8 mouse cellular contexts compared by ENCODE assay signal in genomic region chr9:68014991-68015396, GRCm38 (mm10).
DNase-seq lines count a peak whose midpoint lies in the region; ATAC-seq and TF ChIP-seq lines count a peak whose summit lies in the region.

No protein-coding gene starts in this region.

- no peak overlapping the region for H3K4me2 ChIP-seq in neural tube, embryonic 15.5 days
- peak overlapping the region; percentile 47 for H3K4me2 ChIP-seq in myocyte (ENCODE audit: low read depth)
- no peak overlapping the region for H3K4me2 ChIP-seq in stomach, postnatal 0 days (replicated peaks; ENCODE audit: low read depth)

- no peak overlapping the region for H3K27ac ChIP-seq in neural tube, embryonic 15.5 days (replicated peaks)
- H3K27ac ChIP-seq in stomach, postnatal 0 days (replicated peaks), result no peak overlapping the region

- no peak overlapping the region for H3K4me3 ChIP-seq in neural tube, embryonic 15.5 days (replicated peaks)
- H3K4me3 ChIP-seq in myocyte, result no peak overlapping the region
- no peak overlapping the region for H3K4me3 ChIP-seq in stomach, postnatal 0 days (ENCODE audit: low read depth, low read length)

- no peak for TF ChIP-seq POLR2A in myocyte (IDR thresholded peaks at IDR 0.05; ENCODE audit: insufficient read length, low read depth)

- peaks cover 3% of the 10 kb centered on the region for H3K27me3 ChIP-seq in neural tube, embryonic 15.5 days (replicated peaks)
- H3K27me3 ChIP-seq in myocyte (ENCODE audit: control insufficient read depth, insufficient read depth, insufficient read length), result peaks cover 11% of the 10 kb centered on the region
- no peaks in the 10 kb centered on the region for H3K27me3 ChIP-seq in stomach, postnatal 0 days (ENCODE audit: control insufficient read depth, insufficient read depth, low read length)

- no peaks in the 10 kb centered on the region for H3K79me2 ChIP-seq in myocyte (ENCODE audit: control insufficient read depth, insufficient read depth)

- DNase-seq in neural tube, embryonic 10.5 days (ENCODE audit: extremely low spot score, low spot score), result peak; percentile 88
- DNase-seq in embryo, embryonic 11 days, result peak; percentile 80
- peak; percentile 62 for DNase-seq in gastrocnemius, postnatal 25 days
- DNase-seq in kidney, adult 11 months, result peak; percentile 45
- DNase-seq in left cerebral cortex, postnatal 36 days (ENCODE audit: low spot score in 2 of 2), result peak; percentile 73 to 81
- peak; percentile 76 for DNase-seq in stomach, postnatal 0 days (ENCODE audit: low spot score)

- no peaks in the 10 kb centered on the region for H3K4me1 ChIP-seq in neural tube, embryonic 15.5 days
- no peaks in the 10 kb centered on the region for H3K4me1 ChIP-seq in stomach, postnatal 0 days (replicated peaks; ENCODE audit: control insufficient read depth, insufficient read depth)

- no peak overlapping the region for H3K9ac ChIP-seq in neural tube, embryonic 15.5 days (replicated peaks)
- H3K9ac ChIP-seq in stomach, postnatal 0 days (ENCODE audit: low read length), result no peak overlapping the region

- H3K9me3 ChIP-seq in neural tube, embryonic 15.5 days (replicated peaks), result no peaks in the 10 kb centered on the region
- H3K9me3 ChIP-seq in stomach, postnatal 0 days (ENCODE audit: control insufficient read depth, low read length), result no peaks in the 10 kb centered on the region

- no peak overlapping the region for H3ac ChIP-seq in myocyte (ENCODE audit: control insufficient read depth, insufficient read length)

- 9% methylated on average over 11 of the region's 11 CpGs for WGBS in neural tube, embryonic 15.5 days
- 5% methylated on average over 11 of the region's 11 CpGs for WGBS in stomach, postnatal 0 days

- intact Hi-C loops in left cerebral cortex, postnatal 36 days (cut with DNase I), result loop anchor here (5.0 to 10.0 kb wide), 5 partner anchors 637 to 1470 kb away; partner anchors contain the start of gene Rora

- no peaks in the 10 kb centered on the region for H3K36me3 ChIP-seq in neural tube, embryonic 15.5 days
- no peaks in the 10 kb centered on the region for H3K36me3 ChIP-seq in myocyte (ENCODE audit: control insufficient read depth, insufficient read depth)
- no peaks in the 10 kb centered on the region for H3K36me3 ChIP-seq in stomach, postnatal 0 days (ENCODE audit: control insufficient read depth, insufficient read depth, low read length)

- peak; percentile 99 for TF ChIP-seq CTCF in stomach, postnatal 0 days (IDR thresholded peaks at IDR 0.05; ENCODE audit: low read depth)

- TF ChIP-seq EP300 in stomach, postnatal 0 days (optimal IDR thresholded peaks at IDR 0.05), result no peak

- no peak for ATAC-seq in neural tube, embryonic 15.5 days (ENCODE audit: low FRiP score)
- 0 out of 2 replicates have a peak, but pooled peaks have one; percentile 40 for ATAC-seq in stomach, postnatal 0 days (ENCODE audit: low FRiP score, low TSS enrichment)

TF ChIP-seq in myocyte, 11 proteins besides CTCF, POLR2A, EP300 and RAD21:
- TF ChIP-seq USF1 (IDR thresholded peaks at IDR 0.05; ENCODE audit: low read depth) (no peak), TCF3 (IDR thresholded peaks at IDR 0.05; ENCODE audit: insufficient read length, low read depth) (no peak), SRF (IDR thresholded peaks at IDR 0.05; ENCODE audit: control insufficient read depth, insufficient read length, low read depth) (no peak), POLR2AphosphoS2 (IDR thresholded peaks at IDR 0.05; ENCODE audit: insufficient read length, low read depth) (no peak), CEBPB (IDR thresholded peaks at IDR 0.05; ENCODE audit: insufficient read depth, poor library complexity, severe bottlenecking) (no peak), E2F4 (IDR thresholded peaks at IDR 0.05; ENCODE audit: insufficient read depth) (no peak), REST (IDR thresholded peaks at IDR 0.05; ENCODE audit: insufficient read depth, insufficient read length) (no peak), MAX (IDR thresholded peaks at IDR 0.05; ENCODE audit: low read depth) (no peak), MYOD1 (IDR thresholded peaks at IDR 0.05; ENCODE audit: control insufficient read depth in 1 of 3, insufficient read length in 2 of 3, low read depth in 2 of 3) (no peak), MYOG (IDR thresholded peaks at IDR 0.05; ENCODE audit: control insufficient read depth in 1 of 3, insufficient read depth in 1 of 3, insufficient read length in 2 of 3, low read depth in 2 of 3) (no peak), TCF12 (IDR thresholded peaks at IDR 0.05; ENCODE audit: insufficient read depth, poor library complexity, severe bottlenecking) (no peak)
